Mouse (Mus musculus) liver, postnatal 0 days (tissue): ENCODE results near the gene Pomgnt1. TPM values are rescaled to one million over a fixed set of nuclear protein-coding genes. Genes with fewer than 3 reads are reported as not detected.

Experiments
- ATAC-seq: fragments of 200-750 bp; cut with Nextera tagmentation; 2 replicates; pipeline ENCODE4 v1.8.0; 2017; ENCODE audit warnings: mild to moderate bottlenecking, moderate library complexity
- DNase-seq: peaks from one replicate; pipeline ENCODE4 v3.0.0-alpha.2; 2016
- H3K27ac ChIP-seq: fragments of 300-500 bp; sonication (generic); 2 replicates; pipeline ENCODE4 v1.5.1; 2014; ENCODE audit warnings: antibody characterized with exemption, moderate library complexity, mild to moderate bottlenecking, low read depth
- H3K27me3 ChIP-seq: fragments of 300-500 bp; sonication (generic); 2 replicates; pipeline ENCODE4 v1.6.1; 2014; ENCODE audit warnings: low read length, control low read depth, mixed read lengths; ENCODE audit not compliant: insufficient read depth
- H3K36me3 ChIP-seq: fragments of 300-500 bp; sonication (generic); replicated peaks from 2 replicates; pipeline ENCODE4 v1.6.1; 2014; ENCODE audit warnings: mild to moderate bottlenecking, control low read depth, low read length, moderate library complexity, mixed read lengths; ENCODE audit not compliant: insufficient read depth
- H3K4me1 ChIP-seq: fragments of 300-500 bp; sonication (generic); 2 replicates; pipeline ENCODE4 v1.6.1; 2014; ENCODE audit warnings: antibody characterized with exemption, mild to moderate bottlenecking, control low read depth; ENCODE audit not compliant: insufficient read depth
- H3K4me2 ChIP-seq: fragments of 300-500 bp; sonication (generic); 2 replicates; pipeline ENCODE4 v1.6.1; 2014; ENCODE audit warnings: low read depth, mild to moderate bottlenecking, low read length, moderate library complexity, mixed read lengths
- H3K4me3 ChIP-seq: fragments of 300-500 bp; sonication (generic); 2 replicates; pipeline ENCODE4 v1.5.1; 2014; ENCODE audit warnings: low read depth, low read length
- H3K9ac ChIP-seq: fragments of 300-500 bp; sonication (generic); replicated peaks from 2 replicates; pipeline ENCODE4 v1.6.1; 2014; ENCODE audit warnings: mild to moderate bottlenecking, moderate library complexity
- H3K9me3 ChIP-seq: fragments of 300-500 bp; sonication (generic); 2 replicates; pipeline ENCODE4 v1.6.1; 2016; ENCODE audit warnings: mild to moderate bottlenecking, control low read depth, low read length, mixed read lengths
- CTCF ChIP-seq: sonication (generic); IDR thresholded peaks from 2 replicates; pipeline ENCODE4 v1.5.1; 2016; ENCODE audit warnings: antibody characterized with exemption, low read depth
- EP300 ChIP-seq: IDR thresholded peaks from 2 replicates; pipeline ENCODE4 v1.6.1; 2016; ENCODE audit warnings: antibody characterized with exemption, low read depth, mild to moderate bottlenecking
- WGBS: fragments of 180-500 bp; shearing (Covaris S2); extraction: QIAGEN DNeasy Blood & Tissue Kit; methylation state at CpG from one replicate; pipeline ENCODE4 v1.1.7; 2014; ENCODE audit not compliant: insufficient replicate concordance; 5-methylcytosine and 5-hydroxymethylcytosine counted together
- polyA plus RNA-seq: library from polyadenylated mRNA; unstranded; fragments of >200 nt; fragmentation: Nextera tagmentation; extraction: Ambion mirVana; gene quantifications from 2 replicates; pipeline ENCODE4 v1.2.1, GENCODE M21; 2015

Gene Pomgnt1
- polyA plus RNA-seq, 1 experiment from 2014 or later, result 9.2 TPM

DNA sequence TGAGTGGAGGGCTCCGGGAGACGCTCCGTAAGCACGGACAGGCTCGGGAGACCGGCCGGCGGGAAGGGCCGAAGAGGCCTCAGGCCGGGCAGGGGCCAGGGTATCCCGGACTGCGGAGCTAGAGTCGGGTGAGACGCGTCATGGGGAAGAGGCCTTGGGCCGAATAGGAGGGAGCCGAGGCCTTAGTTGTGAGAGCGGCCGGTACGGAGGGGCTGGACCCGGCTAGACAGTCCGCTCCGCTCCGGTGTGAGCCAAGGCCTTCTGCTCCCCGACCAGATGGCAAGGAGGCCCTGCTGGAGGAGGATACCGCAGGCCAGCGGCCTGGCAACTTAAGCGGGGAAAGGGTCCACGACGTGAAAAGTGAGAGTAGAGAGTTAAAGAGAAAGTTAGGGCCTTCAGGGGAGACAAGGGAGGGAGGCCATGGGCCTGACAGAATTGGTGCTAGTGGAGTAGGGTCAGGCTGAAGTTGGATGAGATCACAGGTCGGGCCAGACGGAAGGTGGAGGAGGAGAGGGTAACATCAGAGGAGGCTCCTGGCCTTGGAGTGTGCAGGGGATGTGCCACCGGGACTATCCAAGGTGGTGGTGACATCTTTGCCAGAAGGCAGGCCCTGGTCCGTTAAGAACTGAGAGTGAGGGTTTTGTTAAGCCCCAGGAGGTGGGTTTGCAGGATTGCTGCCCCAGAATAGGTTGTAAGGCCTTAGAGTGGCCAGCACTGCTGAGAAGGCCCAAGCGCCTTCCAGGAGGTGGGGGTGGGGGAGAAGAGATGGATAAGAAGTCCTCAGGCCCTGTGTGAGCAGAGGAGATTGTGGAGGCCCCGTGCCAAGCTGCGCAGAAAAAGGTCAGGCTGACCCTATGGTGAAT is 47.0 kb upstream of the Pomgnt1 start:
- 2% methylated on average over 37 of the region's 37 CpGs for WGBS
- H3K4me3 ChIP-seq, result peak overlapping the region; percentile 66
- DNase-seq (peak; percentile 59), ATAC-seq (peak; percentile 12)
- H3K4me2 ChIP-seq, result peak overlapping the region; percentile 80
- no peaks in the 10 kb centered on the region for H3K27me3 ChIP-seq
- TF ChIP-seq CTCF (no peak), EP300 (no peak)
- H3K36me3 ChIP-seq, result peaks cover 15% of the 10 kb centered on the region
- peak overlapping the region; percentile 96 for H3K9ac ChIP-seq
- peaks cover 20% of the 10 kb centered on the region for H3K4me1 ChIP-seq
- peak overlapping the region; percentile 99 for H3K27ac ChIP-seq
- H3K9me3 ChIP-seq, result no peaks in the 10 kb centered on the region

DNA sequence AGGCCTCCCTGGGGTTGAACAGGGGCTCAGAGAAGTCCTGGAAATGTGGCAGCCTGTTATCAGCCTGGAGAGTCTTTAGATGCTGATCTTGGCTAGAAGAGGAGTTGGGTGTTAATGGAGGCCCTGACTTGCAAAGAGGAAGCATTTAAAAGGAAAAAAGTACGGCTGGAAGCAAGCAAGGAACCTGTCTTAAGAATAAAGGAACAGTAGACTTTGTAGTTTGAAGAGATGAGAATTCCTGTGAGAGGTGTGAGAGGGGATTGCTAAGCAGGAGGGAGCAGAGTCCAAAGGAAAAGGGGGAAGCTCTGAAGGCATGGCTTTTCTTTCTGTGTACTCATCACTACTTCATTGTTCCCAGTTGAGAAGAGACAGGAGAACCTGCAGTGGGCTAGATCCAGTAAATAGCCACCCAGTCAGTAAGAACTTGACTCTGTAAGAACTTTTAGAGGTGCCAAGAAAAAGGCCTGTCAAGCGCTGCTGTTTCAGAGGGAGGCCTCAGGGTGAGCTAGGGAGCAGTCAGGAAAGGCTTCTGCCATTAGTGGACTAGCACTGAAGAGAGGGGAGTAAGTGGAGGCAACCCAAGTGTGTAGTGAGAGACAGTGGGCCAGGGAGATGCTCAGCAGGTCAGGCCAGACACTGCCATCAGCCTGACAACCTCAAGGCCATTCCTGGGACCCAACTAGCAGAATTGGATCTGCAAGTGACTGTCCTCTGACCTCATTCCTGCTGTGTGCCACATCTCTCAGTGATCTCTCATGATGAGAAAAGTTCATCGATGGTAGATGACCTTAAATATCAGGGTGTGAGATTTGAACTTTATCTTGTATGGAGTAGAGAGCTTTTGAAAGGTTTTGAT is 46.2 kb upstream of the Pomgnt1 start:
- Histone ChIP-seq H3K27me3 (no peaks in the 10 kb centered on the region), H3K9ac (peak overlapping the region; percentile 96), H3K27ac (peak overlapping the region; percentile 99), H3K4me2 (peak overlapping the region; percentile 80), H3K4me1 (peaks cover 20% of the 10 kb centered on the region), H3K9me3 (no peaks in the 10 kb centered on the region), H3K36me3 (peaks cover 15% of the 10 kb centered on the region), H3K4me3 (peak overlapping the region; percentile 66)
- WGBS, result 53% methylated on average over 3 of the region's 3 CpGs
- no peak for DNase-seq
- ATAC-seq, result no peak
- TF ChIP-seq EP300 (no peak), CTCF (no peak)

DNA sequence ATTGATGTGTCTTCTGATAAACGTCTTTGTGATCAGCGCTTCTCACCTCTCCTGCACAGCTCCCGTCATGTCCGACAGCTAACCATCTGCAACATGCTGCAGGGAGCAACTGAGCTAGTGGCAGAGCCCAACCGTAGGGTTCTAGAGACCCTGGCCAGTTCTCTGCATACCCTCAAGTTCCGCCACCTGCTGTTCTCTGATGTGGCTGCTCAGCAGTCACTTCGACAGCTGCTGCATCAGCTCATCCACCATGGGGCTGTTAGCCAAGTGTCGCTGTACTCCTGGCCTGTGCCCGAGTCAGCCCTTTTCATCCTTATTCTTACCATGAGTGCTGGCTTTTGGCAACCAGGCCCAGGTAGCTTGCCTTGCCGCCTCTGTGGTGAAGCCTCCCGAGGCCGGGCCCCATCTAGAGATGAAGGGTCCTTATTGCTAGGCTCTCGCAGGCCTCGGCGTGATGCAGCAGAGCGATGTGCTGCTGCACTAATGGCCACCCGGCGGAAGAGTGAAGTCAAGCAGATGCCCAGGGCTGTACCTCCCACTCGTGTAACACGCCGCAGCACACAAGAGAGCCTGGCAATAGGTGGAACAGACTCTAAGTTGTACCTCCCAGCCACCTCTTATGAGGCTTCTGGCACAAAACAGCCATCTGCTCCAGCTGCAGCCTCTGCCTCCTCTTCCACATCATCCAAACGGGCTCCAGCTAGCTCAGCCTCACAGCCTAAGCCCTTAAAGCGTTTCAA is 35.0 kb upstream of the Pomgnt1 start:
- peaks cover 51% of the 10 kb centered on the region for H3K36me3 ChIP-seq
- DNase-seq (no peak), ATAC-seq (no peak)
- H3K4me1 ChIP-seq, result no peaks in the 10 kb centered on the region
- H3K9me3 ChIP-seq, result no peaks in the 10 kb centered on the region
- TF ChIP-seq CTCF (no peak), EP300 (no peak)
- H3K27me3 ChIP-seq, result no peaks in the 10 kb centered on the region
- WGBS, result 88% methylated on average over 23 of the region's 23 CpGs
- H3K4me3 ChIP-seq, result no peak overlapping the region
- no peak overlapping the region for H3K4me2 ChIP-seq
- H3K27ac ChIP-seq, result no peak overlapping the region
- H3K9ac ChIP-seq, result no peak overlapping the region

DNA sequence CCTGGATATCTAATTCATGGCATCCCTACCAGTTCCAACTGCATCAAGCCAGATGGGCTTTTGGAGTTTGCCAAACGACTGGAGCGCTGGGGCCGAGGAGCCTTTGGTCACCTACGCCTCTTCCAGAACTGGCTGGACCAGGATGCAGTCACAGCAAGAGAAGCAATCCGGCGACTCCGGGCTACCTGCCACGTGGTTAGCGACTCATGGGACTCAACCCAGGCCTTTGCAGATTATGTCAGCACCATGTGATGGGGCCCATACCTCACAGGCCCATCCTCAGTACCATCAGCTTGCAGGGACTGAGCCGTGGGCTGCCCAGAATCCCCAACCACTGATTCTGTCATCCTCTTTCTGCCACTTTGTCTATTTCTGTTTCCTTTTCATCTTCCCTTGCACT is 27.3 kb upstream of the Pomgnt1 start:
- no peak for ATAC-seq
- Histone ChIP-seq H3K4me3 (no peak overlapping the region), H3K36me3 (peaks cover 66% of the 10 kb centered on the region), H3K4me2 (no peak overlapping the region), H3K27ac (no peak overlapping the region), H3K4me1 (peaks cover 3% of the 10 kb centered on the region; the same call in 1 of the 2 replicates), H3K9me3 (no peaks in the 10 kb centered on the region), H3K27me3 (no peaks in the 10 kb centered on the region), H3K9ac (no peak overlapping the region)
- TF ChIP-seq EP300 (no peak), CTCF (no peak)
- WGBS, result 94% methylated on average over 10 of the region's 10 CpGs
- no peak for DNase-seq

DNA sequence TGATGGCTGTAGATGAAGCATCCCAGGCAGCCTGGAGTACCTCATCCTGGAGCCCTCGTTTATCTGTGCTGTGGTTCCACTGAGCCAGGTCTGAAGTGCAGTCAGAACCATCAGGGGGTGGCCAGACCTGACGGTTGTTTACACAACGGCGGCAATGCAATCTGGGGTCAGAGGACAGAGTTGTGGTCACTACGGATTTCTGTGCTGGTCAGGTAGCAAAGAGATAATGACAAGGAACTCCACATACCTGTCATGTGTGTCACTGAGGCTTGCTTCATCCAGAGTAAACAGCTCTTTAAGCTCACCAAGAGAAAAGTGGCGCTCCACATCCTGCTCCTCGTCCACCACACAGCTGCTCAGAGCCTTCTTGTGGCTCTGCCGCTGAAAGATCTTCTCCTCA is 26.4 kb upstream of the Pomgnt1 start:
- Histone ChIP-seq H3K4me1 (peaks cover 3% of the 10 kb centered on the region; the same call in 1 of the 2 replicates), H3K27me3 (no peaks in the 10 kb centered on the region), H3K9me3 (no peaks in the 10 kb centered on the region), H3K4me2 (no peak overlapping the region), H3K36me3 (peaks cover 61% of the 10 kb centered on the region), H3K4me3 (no peak overlapping the region), H3K27ac (peak overlapping the region; percentile 4; the same call in 1 of the 2 replicates), H3K9ac (no peak overlapping the region)
- ATAC-seq (peak; percentile 92), DNase-seq (peak; percentile 60)
- TF ChIP-seq EP300 (no peak), CTCF (no peak)
- WGBS, result 60% methylated on average over 8 of the region's 8 CpGs

DNA sequence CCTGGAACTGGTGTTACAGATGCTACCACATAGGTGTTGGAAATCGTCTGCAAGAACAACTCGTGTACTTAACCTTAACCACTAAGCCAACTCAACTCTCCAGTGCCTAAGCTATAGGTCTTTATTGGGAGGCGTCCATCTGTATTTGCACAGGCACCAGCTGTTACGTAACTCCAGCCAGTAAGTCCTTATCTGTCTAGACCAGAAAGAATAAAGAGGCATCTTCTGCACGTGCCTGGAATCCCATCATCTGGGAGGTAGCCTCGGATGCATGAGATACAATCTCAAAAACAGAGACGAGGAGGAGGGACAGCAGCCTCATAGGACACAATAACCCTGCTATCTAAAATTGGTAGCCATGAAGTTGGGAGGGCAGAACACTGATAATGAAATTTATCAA is 22.7 kb upstream of the Pomgnt1 start:
- DNase-seq, result no peak
- WGBS, result 36% methylated on average over 7 of the region's 7 CpGs
- H3K4me1 ChIP-seq, result peaks cover 3% of the 10 kb centered on the region; the same call in 1 of the 2 replicates
- ATAC-seq, result peak; percentile 68
- H3K36me3 ChIP-seq, result peaks cover 44% of the 10 kb centered on the region
- no peak overlapping the region for H3K4me3 ChIP-seq
- no peaks in the 10 kb centered on the region for H3K27me3 ChIP-seq
- H3K4me2 ChIP-seq, result no peak overlapping the region
- peak; percentile 86 for TF ChIP-seq EP300
- TF ChIP-seq CTCF, result no peak
- H3K9me3 ChIP-seq, result no peaks in the 10 kb centered on the region
- H3K27ac ChIP-seq, result no peak overlapping the region
- H3K9ac ChIP-seq, result no peak overlapping the region
